Mouse (Mus musculus) myocyte (in vitro differentiated cells): Measurements from ENCODE around the gene Kcnq5. TPM values are rescaled to one million over a fixed set of nuclear protein-coding genes. Genes with fewer than 3 reads are reported as not detected.

Experiments used
- H3K27me3 ChIP-seq: one replicate; pipeline ENCODE4 v1.6.1; 2011; ENCODE audit not compliant: control insufficient read depth, insufficient read depth, insufficient read length
- H3K36me3 ChIP-seq: one replicate; pipeline ENCODE4 v1.6.1; 2011; ENCODE audit not compliant: control insufficient read depth, insufficient read depth
- H3K4me2 ChIP-seq: one replicate; pipeline ENCODE4 v1.6.1; 2011; ENCODE audit warnings: low read depth, control low read depth
- H3K4me3 ChIP-seq: one replicate; pipeline ENCODE4 v1.5.1; 2011; ENCODE audit warnings: mild to moderate bottlenecking, control low read depth, moderate library complexity
- H3K79me2 ChIP-seq: one replicate; pipeline ENCODE4 v1.6.1; 2011; ENCODE audit not compliant: control insufficient read depth, insufficient read depth
- H3ac ChIP-seq: one replicate; pipeline ENCODE4 v1.6.1; 2011; ENCODE audit not compliant: control insufficient read depth, insufficient read length
- CEBPB ChIP-seq: IDR thresholded peaks from 2 replicates; pipeline ENCODE4 v1.6.1; 2011; ENCODE audit warnings: mild to moderate bottlenecking, moderate library complexity; ENCODE audit not compliant: poor library complexity, insufficient read depth, severe bottlenecking
- E2F4 ChIP-seq: IDR thresholded peaks from one replicate; pipeline ENCODE4 v1.6.1; 2011; ENCODE audit warnings: mild to moderate bottlenecking, control low read depth, moderate library complexity; ENCODE audit not compliant: insufficient read depth
- MAX ChIP-seq: IDR thresholded peaks from one replicate; pipeline ENCODE4 v1.6.1; 2011; ENCODE audit warnings: low read depth, mild to moderate bottlenecking, control low read depth
- MYOD1 ChIP-seq, 3 experiments: IDR thresholded peaks; one replicate each; pipeline ENCODE4 v1.6.1; 2011; ENCODE audit warnings: control low read depth in 2 of 3, low read depth in 2 of 3, mild to moderate bottlenecking in 2 of 3, moderate library complexity in 1 of 3; ENCODE audit not compliant: insufficient read length in 2 of 3, control insufficient read depth in 1 of 3
- MYOG ChIP-seq, 3 experiments: IDR thresholded peaks; one replicate each; pipeline ENCODE4 v1.6.1; 2011; ENCODE audit warnings: control low read depth in 2 of 3, low read depth in 2 of 3, mild to moderate bottlenecking in 2 of 3; ENCODE audit not compliant: insufficient read length in 2 of 3, control insufficient read depth in 1 of 3, insufficient read depth in 1 of 3
- POLR2A ChIP-seq: IDR thresholded peaks from one replicate; pipeline ENCODE4 v1.6.1; 2011; ENCODE audit warnings: low read depth, mild to moderate bottlenecking, control low read depth, moderate library complexity; ENCODE audit not compliant: insufficient read length
- POLR2AphosphoS2 ChIP-seq: IDR thresholded peaks from one replicate; pipeline ENCODE4 v1.6.1; 2011; ENCODE audit warnings: low read depth, control low read depth; ENCODE audit not compliant: insufficient read length
- REST ChIP-seq: IDR thresholded peaks from one replicate; pipeline ENCODE4 v1.6.1; 2011; ENCODE audit warnings: mild to moderate bottlenecking, control low read depth, moderate library complexity; ENCODE audit not compliant: insufficient read depth, insufficient read length
- SRF ChIP-seq: IDR thresholded peaks from one replicate; pipeline ENCODE4 v1.6.1; 2011; ENCODE audit warnings: low read depth; ENCODE audit not compliant: control insufficient read depth, insufficient read length
- TCF12 ChIP-seq: IDR thresholded peaks from one replicate; pipeline ENCODE4 v1.6.1; 2011; ENCODE audit warnings: mild to moderate bottlenecking, control low read depth; ENCODE audit not compliant: poor library complexity, insufficient read depth, severe bottlenecking
- TCF3 ChIP-seq: IDR thresholded peaks from one replicate; pipeline ENCODE4 v1.6.1; 2011; ENCODE audit warnings: low read depth, control low read depth; ENCODE audit not compliant: insufficient read length
- USF1 ChIP-seq: IDR thresholded peaks from one replicate; pipeline ENCODE4 v1.6.1; 2011; ENCODE audit warnings: low read depth, mild to moderate bottlenecking, control low read depth, moderate library complexity
- polyA plus RNA-seq: library from polyadenylated mRNA; unstranded; fragments of >200 nt; fragmentation: generic; extraction: Trizol; gene quantifications from one replicate; pipeline ENCODE4 v1.2.1, GENCODE M21; 2012; ENCODE audit warnings: missing spikeins

Gene Kcnq5
- polyA plus RNA-seq, 1 experiment = not detected

DNA sequence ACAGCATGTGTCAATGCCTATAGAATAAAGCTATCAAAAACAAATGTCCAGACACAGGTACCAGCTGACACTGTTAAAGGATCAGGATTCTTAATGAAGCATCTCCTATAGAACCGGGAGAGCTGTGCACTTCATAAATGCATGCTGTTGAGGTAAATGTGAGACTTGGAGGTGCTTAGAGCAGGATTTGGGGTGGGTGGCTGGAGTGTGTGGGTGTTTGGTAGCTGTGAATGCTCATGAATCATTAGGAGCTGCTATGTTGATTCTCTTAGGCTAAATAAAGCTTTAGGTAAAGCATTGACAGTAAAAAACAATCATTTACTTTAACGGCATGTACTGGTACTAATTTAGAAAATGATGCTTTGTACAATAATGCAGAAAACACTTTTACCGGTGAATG lies 465.4 kb downstream of the Kcnq5 start:
- no peak for TF ChIP-seq MYOD1 (IDR thresholded peaks at IDR 0.05; ENCODE audit: control insufficient read depth in 1 of 3, insufficient read length in 2 of 3, low read depth in 2 of 3)
- H3K27me3 ChIP-seq = no peaks in the 10 kb centered on the region
- H3ac ChIP-seq = no peak overlapping the region
- no peak overlapping the region for H3K4me3 ChIP-seq
- no peaks in the 10 kb centered on the region for H3K79me2 ChIP-seq
- no peak overlapping the region for H3K4me2 ChIP-seq
- H3K36me3 ChIP-seq = no peaks in the 10 kb centered on the region

DNA sequence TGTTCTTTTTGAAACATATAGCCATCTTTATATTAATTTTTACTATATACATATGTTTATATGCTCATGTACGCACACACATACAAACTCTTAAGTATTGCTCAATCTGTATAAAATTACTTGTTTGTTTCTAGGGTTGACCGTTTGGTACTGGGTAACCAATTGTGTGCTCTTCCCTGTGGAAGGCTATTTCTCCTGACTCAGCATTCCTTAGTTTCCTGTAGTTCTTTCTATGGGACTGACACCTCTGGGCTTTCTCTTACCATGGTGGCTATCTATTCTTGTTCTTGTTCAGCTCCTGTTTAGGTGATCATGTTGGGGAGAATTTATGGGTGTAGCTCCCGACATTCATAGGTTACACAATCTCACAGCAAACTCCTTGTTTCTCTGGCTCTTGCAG lies 473.1 kb downstream of the Kcnq5 start:
- Histone ChIP-seq H3K4me2 (no peak overlapping the region), H3ac (no peak overlapping the region), H3K27me3 (no peaks in the 10 kb centered on the region), H3K4me3 (no peak overlapping the region), H3K36me3 (no peaks in the 10 kb centered on the region), H3K79me2 (no peaks in the 10 kb centered on the region)
- no peak for TF ChIP-seq MAX
- no peak for TF ChIP-seq TCF12
- no peak for TF ChIP-seq TCF3
- no peak for TF ChIP-seq MYOG (IDR thresholded peaks at IDR 0.05; ENCODE audit: control insufficient read depth in 1 of 3, insufficient read depth in 1 of 3, insufficient read length in 2 of 3, low read depth in 2 of 3)
- no peak for TF ChIP-seq REST
- TF ChIP-seq USF1 = no peak
- TF ChIP-seq POLR2A = no peak
- TF ChIP-seq E2F4 = no peak
- no peak for TF ChIP-seq CEBPB
- no peak for TF ChIP-seq SRF
- no peak for TF ChIP-seq MYOD1 (IDR thresholded peaks at IDR 0.05; ENCODE audit: control insufficient read depth in 1 of 3, insufficient read length in 2 of 3, low read depth in 2 of 3)

- Histone ChIP-seq H3K27me3 (no peaks in the 10 kb centered on the region), H3K36me3 (no peaks in the 10 kb centered on the region), H3K4me3 (no peak overlapping the region), H3ac (no peak overlapping the region), H3K79me2 (no peaks in the 10 kb centered on the region), H3K4me2 (no peak overlapping the region)
- TF ChIP-seq CEBPB = no peak
- TF ChIP-seq MYOD1 (IDR thresholded peaks at IDR 0.05; ENCODE audit: control insufficient read depth in 1 of 3, insufficient read length in 2 of 3, low read depth in 2 of 3) = peak in 1 of 3 experiments; percentile 10
Measured at GRCm38 (mm10) chr1:21486266-21486665, 475.5 kb downstream of the Kcnq5 start.

GRCm38 (mm10) chr1:21469311-21469710 lies 492.4 kb downstream of the Kcnq5 start:
- Histone ChIP-seq H3K79me2 (no peaks in the 10 kb centered on the region), H3K36me3 (no peaks in the 10 kb centered on the region), H3K27me3 (no peaks in the 10 kb centered on the region), H3ac (no peak overlapping the region), H3K4me3 (no peak overlapping the region), H3K4me2 (no peak overlapping the region)
- TF ChIP-seq MAX (no peak), CEBPB (no peak), POLR2AphosphoS2 (no peak), POLR2A (no peak), MYOD1 (IDR thresholded peaks at IDR 0.05; ENCODE audit: control insufficient read depth in 1 of 3, insufficient read length in 2 of 3, low read depth in 2 of 3) (no peak)

DNA sequence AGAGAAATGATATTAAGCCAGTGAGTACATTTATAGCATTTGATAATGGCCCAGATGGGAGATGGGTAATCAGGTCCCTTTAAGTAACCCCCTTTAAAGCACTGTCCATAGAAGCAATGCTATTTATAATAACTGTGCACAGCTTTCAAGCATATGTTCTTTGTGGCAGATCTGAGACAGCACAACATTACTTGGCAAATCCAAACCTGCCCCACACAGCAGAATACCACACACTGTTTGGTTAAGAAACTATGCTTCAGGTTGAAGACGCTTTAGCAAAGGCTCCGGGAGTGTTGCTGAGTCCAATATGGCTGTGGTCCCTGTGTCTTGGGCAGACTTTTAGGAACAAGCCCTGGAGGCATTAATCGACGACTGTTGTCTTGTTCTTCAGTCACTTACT lies 495.3 kb downstream of the Kcnq5 start:
- H3K79me2 ChIP-seq = no peaks in the 10 kb centered on the region
- no peak overlapping the region for H3K4me2 ChIP-seq
- no peaks in the 10 kb centered on the region for H3K36me3 ChIP-seq
- H3K4me3 ChIP-seq = no peak overlapping the region
- H3K27me3 ChIP-seq = no peaks in the 10 kb centered on the region
- TF ChIP-seq TCF12 (no peak), TCF3 (no peak), MAX (no peak), MYOG (IDR thresholded peaks at IDR 0.05; ENCODE audit: control insufficient read depth in 1 of 3, insufficient read depth in 1 of 3, insufficient read length in 2 of 3, low read depth in 2 of 3) (no peak), POLR2AphosphoS2 (no peak), USF1 (no peak), REST (no peak), POLR2A (no peak), CEBPB (no peak), E2F4 (no peak), SRF (no peak), MYOD1 (IDR thresholded peaks at IDR 0.05; ENCODE audit: control insufficient read depth in 1 of 3, insufficient read length in 2 of 3, low read depth in 2 of 3) (no peak)
- no peak overlapping the region for H3ac ChIP-seq
